In genomic region chr17:24551050-24551444, GRCm38 (mm10) we compare ENCODE assay signal across 8 mouse cellular contexts. TPM values are rescaled to one million over a fixed set of nuclear protein-coding genes. Genes with fewer than 3 reads are reported as not detected.
A peak's percentile ranks its signal among the peaks of the same experiment; 100 is the strongest.
DNase-seq lines count a peak whose midpoint lies in the region; ATAC-seq and TF ChIP-seq lines count a peak whose summit lies in the region.

No protein-coding gene starts in this region.

- peaks cover 3% of the 10 kb centered on the region; the same call in 1 of the 2 replicates for H3K27me3 ChIP-seq in embryonic facial prominence, embryonic 14.5 days (replicated peaks; ENCODE audit: control insufficient read depth, insufficient read depth, low read length)
- no peaks in the 10 kb centered on the region for H3K27me3 ChIP-seq in midbrain, postnatal 0 days (ENCODE audit: insufficient read depth, low read length)

- peak overlapping the region; percentile 77 for H3K4me3 ChIP-seq in left cerebral cortex, adult 2 months
- H3K4me3 ChIP-seq in embryonic facial prominence, embryonic 14.5 days (ENCODE audit: low read depth, low read length) = peak overlapping the region; percentile 94
- peak overlapping the region; percentile 97 for H3K4me3 ChIP-seq in midbrain, postnatal 0 days (ENCODE audit: low read depth, low read length)

- H3K4me2 ChIP-seq in embryonic facial prominence, embryonic 14.5 days (ENCODE audit: low read depth, low read length) = peak overlapping the region; percentile 75
- peak overlapping the region; percentile 90 for H3K4me2 ChIP-seq in midbrain, postnatal 0 days (ENCODE audit: low read depth, low read length, poor library complexity, severe bottlenecking)

- peak overlapping the region; percentile 96 for H3K9ac ChIP-seq in embryonic facial prominence, embryonic 14.5 days (ENCODE audit: low read depth, low read length)
- H3K9ac ChIP-seq in midbrain, postnatal 0 days (replicated peaks; ENCODE audit: low read length, poor library complexity, severe bottlenecking) = peak overlapping the region; percentile 97

- WGBS in embryonic facial prominence, embryonic 14.5 days = 42% methylated on average over 3 of the region's 3 CpGs
- 39% methylated on average over 3 of the region's 3 CpGs for WGBS in midbrain, postnatal 0 days

- DNase-seq in left cerebral cortex, adult 2 months (ENCODE audit: extremely low spot score in 1 of 2, low spot score in 2 of 2) = no peak
- no peak for DNase-seq in left cerebral cortex, adult 11 months (ENCODE audit: low spot score)
- DNase-seq in embryonic facial prominence, embryonic 14.5 days (ENCODE audit: low spot score) = no peak
- DNase-seq in induced T-regulatory cell, adult 2 months (ENCODE audit: low read depth) = peak; percentile 25
- no peak for DNase-seq in midbrain, postnatal 0 days (ENCODE audit: low spot score)
- DNase-seq in adrenal gland, adult 18-20 months (ENCODE audit: low spot score in 2 of 2) = no peak
- no peak for DNase-seq in retina, postnatal 1 day
- DNase-seq in kidney, postnatal 10 days = no peak

- no peaks in the 10 kb centered on the region for H3K36me3 ChIP-seq in embryonic facial prominence, embryonic 14.5 days (ENCODE audit: control insufficient read depth, insufficient read depth, low read length)
- H3K36me3 ChIP-seq in midbrain, postnatal 0 days (ENCODE audit: insufficient read depth, low read length) = no peaks in the 10 kb centered on the region

- intact Hi-C loops in left cerebral cortex, adult 2 months (cut with DNase I) = no loop called here

- peaks cover 21% of the 10 kb centered on the region for H3K4me1 ChIP-seq in embryonic facial prominence, embryonic 14.5 days (ENCODE audit: control insufficient read depth, insufficient read depth, low read length)
- H3K4me1 ChIP-seq in midbrain, postnatal 0 days (ENCODE audit: insufficient read depth, low read length) = peaks cover 11% of the 10 kb centered on the region

- ATAC-seq in embryonic facial prominence, embryonic 14.5 days (ENCODE audit: low read depth) = no peak
- ATAC-seq in midbrain, postnatal 0 days (ENCODE audit: low FRiP score) = no peak

- H3K27ac ChIP-seq in left cerebral cortex, adult 2 months = peak overlapping the region; percentile 99
- H3K27ac ChIP-seq in embryonic facial prominence, embryonic 14.5 days (replicated peaks; ENCODE audit: low read depth, low read length) = 0 out of 2 replicates have a peak overlapping the region, but pooled peaks have one; percentile 95
- H3K27ac ChIP-seq in midbrain, postnatal 0 days (ENCODE audit: low read depth, low read length) = peak overlapping the region; percentile 95

- TF ChIP-seq CTCF in left cerebral cortex, adult 2 months (IDR thresholded peaks at IDR 0.05) = no peak
- no peak for TF ChIP-seq CTCF in midbrain, postnatal 0 days (IDR thresholded peaks at IDR 0.05)

- H3K9me3 ChIP-seq in embryonic facial prominence, embryonic 14.5 days (ENCODE audit: control insufficient read depth, low read length) = no peaks in the 10 kb centered on the region
- no peaks in the 10 kb centered on the region for H3K9me3 ChIP-seq in midbrain, postnatal 0 days (ENCODE audit: low read length)

RNA-seq across cellular contexts. Expression of gene Pkd1, which starts 1.4 kb away (rescaled TPM):
- 10 to 100 TPM; 89.1 to 97.5 TPM for total RNA-seq in left cerebral cortex, adult 2 months (2021)
- polyA plus RNA-seq in embryonic facial prominence, embryonic 14.5 days (2014; fragmentation: Nextera tagmentation; extraction: Ambion mirVana) = 37.9 and 40.1 TPM in 2 replicates
- 73.6 and 84.3 TPM in 2 replicates for total RNA-seq in midbrain, postnatal 0 days (2014; rRNA removed)
- 13.6 and 14.5 TPM in 2 replicates for polyA plus RNA-seq in midbrain, postnatal 0 days (2015; fragmentation: Nextera tagmentation; extraction: Ambion mirVana)
- 10 to 100 TPM; 37.9 to 38.2 TPM for total RNA-seq in adrenal gland, adult 18-20 months (2021)

RNA-seq across cellular contexts. Expression of gene Rab26, which starts 17.0 kb away (rescaled TPM):
- 10 to 100 TPM; 53.6 to 54.1 TPM for total RNA-seq in left cerebral cortex, adult 2 months (2021)
- 2.8 and 2.9 TPM in 2 replicates for polyA plus RNA-seq in embryonic facial prominence, embryonic 14.5 days (2014; fragmentation: Nextera tagmentation; extraction: Ambion mirVana)
- 4.4 and 7.6 TPM in 2 replicates for total RNA-seq in midbrain, postnatal 0 days (2014; rRNA removed)
- 15.5 and 17.7 TPM in 2 replicates for polyA plus RNA-seq in midbrain, postnatal 0 days (2015; fragmentation: Nextera tagmentation; extraction: Ambion mirVana)
- 1 to 10 TPM; 1.5 to 2.0 TPM for total RNA-seq in adrenal gland, adult 18-20 months (2021)

RNA-seq across cellular contexts. Expression of gene Traf7, which starts 23.3 kb away (rescaled TPM):
- total RNA-seq in left cerebral cortex, adult 2 months (2021) = 10 to 100 TPM; 81.3 to 85.3 TPM
- 78.9 and 86.3 TPM in 2 replicates for polyA plus RNA-seq in embryonic facial prominence, embryonic 14.5 days (2014; fragmentation: Nextera tagmentation; extraction: Ambion mirVana)
- total RNA-seq in midbrain, postnatal 0 days (2014; rRNA removed) = 175 and 179 TPM in 2 replicates
- 71.4 and 73.6 TPM in 2 replicates for polyA plus RNA-seq in midbrain, postnatal 0 days (2015; fragmentation: Nextera tagmentation; extraction: Ambion mirVana)
- total RNA-seq in adrenal gland, adult 18-20 months (2021) = 100 to 1,000 TPM; 101 to 105 TPM
